Mouse (Mus musculus) C2C12 (cell line): ENCODE data around the gene Fzd1.

ENCODE experiments used
- CEBPB ChIP-seq: IDR thresholded peaks from one replicate; pipeline ENCODE4 v1.6.1; 2011; ENCODE audit warnings: low read depth, mild to moderate bottlenecking, control low read depth, moderate library complexity
- CTCF ChIP-seq: IDR thresholded peaks from one replicate; pipeline ENCODE4 v1.5.1; 2011; ENCODE audit not compliant: control insufficient read depth, insufficient read depth, insufficient read length
- MAX ChIP-seq: IDR thresholded peaks from one replicate; pipeline ENCODE4 v1.6.1; 2011; ENCODE audit warnings: mild to moderate bottlenecking, control low read depth
- MYOD1 ChIP-seq: IDR thresholded peaks from one replicate; pipeline ENCODE4 v1.6.1; 2011; ENCODE audit warnings: low read depth; ENCODE audit not compliant: control insufficient read depth, insufficient read length
- USF1 ChIP-seq: IDR thresholded peaks from one replicate; pipeline ENCODE4 v1.6.1; 2011; ENCODE audit warnings: low read depth, mild to moderate bottlenecking, control low read depth, moderate library complexity

- no peak for TF ChIP-seq CTCF
- TF ChIP-seq USF1, result no peak
- TF ChIP-seq CEBPB, result no peak
- TF ChIP-seq MAX, result no peak
- no peak for TF ChIP-seq MYOD1
These were observed 43.4 kb upstream of the Fzd1 start for GRCm38 (mm10) chr5:4801096-4801850.
